In the genomic region with DNA sequence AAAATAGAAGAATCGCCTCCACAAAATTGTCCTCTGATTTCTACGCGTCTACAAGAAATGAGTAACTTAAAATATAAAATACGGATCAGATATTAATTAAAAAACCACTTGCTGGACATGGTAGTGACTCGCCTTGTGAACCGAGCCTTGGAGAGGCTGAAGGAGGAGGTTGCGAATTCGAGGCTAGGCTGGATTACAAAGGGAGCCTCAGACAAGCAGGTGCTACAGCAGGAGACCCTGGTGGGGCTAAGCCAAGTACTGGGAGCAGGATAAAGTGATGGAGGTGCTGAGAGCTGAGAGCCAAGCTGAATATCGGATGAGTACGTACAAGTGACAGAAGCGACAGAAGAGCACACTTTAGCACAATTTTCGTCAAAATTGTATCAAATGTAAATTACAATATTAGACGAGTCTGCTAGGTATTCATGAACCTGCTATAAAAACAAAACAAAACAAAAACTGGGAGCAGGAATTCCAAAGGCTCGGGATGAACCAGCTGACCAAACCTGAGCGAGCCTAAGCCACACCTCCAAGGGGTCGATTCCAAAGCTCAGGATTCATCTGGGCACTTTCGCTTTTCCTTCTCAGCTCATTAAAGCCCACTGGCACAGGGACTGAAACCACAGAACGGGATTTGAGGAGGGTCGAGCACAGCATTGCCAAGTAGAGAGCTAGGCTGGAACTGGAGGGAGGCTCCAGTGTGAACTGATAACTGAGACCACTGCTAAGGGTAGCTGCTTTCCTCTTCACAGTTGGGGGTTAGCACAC, we compare ENCODE assay signal across 8 mouse cellular contexts. TPM values are rescaled to one million over a fixed set of nuclear protein-coding genes. Genes with fewer than 3 reads are reported as not detected.
DNase-seq lines count a peak whose midpoint lies in the region; ATAC-seq and TF ChIP-seq lines count a peak whose summit lies in the region.

A gene (minus strand): TSS at position 434 of the 768 bp plus-strand sequence.

- peaks cover 18% of the 10 kb centered on the region for H3K4me1 ChIP-seq in testis, adult 2 months (ENCODE audit: control insufficient read depth, insufficient read depth, low read length)
- peaks cover 12% of the 10 kb centered on the region; the same call in 1 of the 2 replicates for H3K4me1 ChIP-seq in intestine, postnatal 0 days (replicated peaks; ENCODE audit: control insufficient read depth, insufficient read depth, low read length)

- H3K36me3 ChIP-seq in testis, adult 2 months (ENCODE audit: control insufficient read depth, insufficient read depth, low read length) = no peaks in the 10 kb centered on the region
- peaks cover 20% of the 10 kb centered on the region for H3K36me3 ChIP-seq in intestine, postnatal 0 days (ENCODE audit: control insufficient read depth, insufficient read depth)

- H3K9ac ChIP-seq in intestine, postnatal 0 days (ENCODE audit: low read depth, low read length) = peak within 1 kb of the TSS; percentile 75

- H3K4me2 ChIP-seq in intestine, postnatal 0 days (replicated peaks; ENCODE audit: low read depth) = peak within 1 kb of the TSS; percentile 96

- 2% methylated on average over 19 of the region's 19 CpGs for WGBS in intestine, postnatal 0 days

- no peak for TF ChIP-seq POLR2A in testis, adult 2 months (IDR thresholded peaks at IDR 0.05; ENCODE audit: control insufficient read depth, low read depth, low read length)

- H3K4me3 ChIP-seq in testis, adult 2 months (ENCODE audit: control insufficient read depth, low read depth, low read length) = peak within 1 kb of the TSS; percentile 97
- H3K4me3 ChIP-seq in intestine, postnatal 0 days (ENCODE audit: low read depth, low read length) = peak within 1 kb of the TSS; percentile 90

- no peak for DNase-seq in testis, postnatal 10 days (ENCODE audit: low spot score)
- peak; percentile 38 to 49 for DNase-seq in cerebellum, postnatal 25 days
- no peak for DNase-seq in gonadal fat pad, adult 2 months (ENCODE audit: low read depth)
- peak; percentile 47 for DNase-seq in liver
- DNase-seq in right cerebral cortex, postnatal 4 days = no peak

- H3K27me3 ChIP-seq in testis, adult 2 months (ENCODE audit: control insufficient read depth, insufficient read depth, low read length) = no peaks in the 10 kb centered on the region
- H3K27me3 ChIP-seq in intestine, postnatal 0 days (replicated peaks; ENCODE audit: control insufficient read depth, insufficient read depth, low read length) = no peaks in the 10 kb centered on the region

- ATAC-seq in intestine, postnatal 0 days = no peak
- no peak for ATAC-seq in neutrophil, adult 5-6 weeks (ENCODE audit: extremely low read depth, insufficient number of reproducible peaks, low FRiP score, poor library complexity, severe bottlenecking)

- TF ChIP-seq CTCF in testis, adult 2 months (IDR thresholded peaks at IDR 0.05; ENCODE audit: control insufficient read depth, insufficient read depth, insufficient replicate concordance, low read depth, low read length) = no peak
- TF ChIP-seq CTCF in intestine, postnatal 0 days (IDR thresholded peaks at IDR 0.05; ENCODE audit: low read depth) = no peak

- H3K27ac ChIP-seq in testis, adult 2 months (ENCODE audit: control insufficient read depth, insufficient read depth, low read depth, low read length) = peak within 1 kb of the TSS; percentile 93
- peak within 1 kb of the TSS; percentile 88 for H3K27ac ChIP-seq in intestine, postnatal 0 days (ENCODE audit: low read depth, low read length)

- H3K9me3 ChIP-seq in intestine, postnatal 0 days (ENCODE audit: control insufficient read depth) = no peaks in the 10 kb centered on the region

RNA-seq across cellular contexts. Expression of the gene that starts here (rescaled TPM):
- polyA plus RNA-seq in testis, adult 2 months (2012; rRNA removed) = 37.3 and 48.4 TPM in 2 replicates
- polyA plus RNA-seq in gonadal fat pad, adult 2 months (2012; rRNA removed) = 104 and 109 TPM in 2 replicates
- 13.9 and 15.0 TPM in 2 replicates for polyA plus RNA-seq in intestine, postnatal 0 days (2015; fragmentation: Nextera tagmentation; extraction: Ambion mirVana)
- 29.9 and 31.1 TPM in 2 replicates for total RNA-seq in neutrophil, adult 5-6 weeks (2017)

Comparison
In these comparisons a context has a peak if more than half of its experiments do, and no peak if none do; other contexts are left out.
1. DNase-seq: peak in cerebellum, postnatal 25 days (2 of 2) and liver (single experiment); none in testis, postnatal 10 days (single experiment), gonadal fat pad, adult 2 months (single experiment) and right cerebral cortex, postnatal 4 days (single experiment).